Mouse (Mus musculus): Measurements from ENCODE around the gene Atl3. TPM values are rescaled to one million over a fixed set of nuclear protein-coding genes. Genes with fewer than 3 reads are reported as not detected.

The Atl3 gene
- polyA plus RNA-seq, 1 experiment from 2014 or later, result 9.0 TPM

GRCm38 (mm10) chr19:7548924-7549323, 55.1 kb downstream of the Atl3 start:
- H3K4me2 ChIP-seq, result no peak overlapping the region
- no peak overlapping the region for H3K9ac ChIP-seq
- H3K27me3 ChIP-seq, result no peaks in the 10 kb centered on the region
- peaks cover 25% of the 10 kb centered on the region for H3K4me1 ChIP-seq (replicated peaks)
- no peak overlapping the region for H3K27ac ChIP-seq
- H3K9me3 ChIP-seq (replicated peaks), result no peaks in the 10 kb centered on the region
- ATAC-seq (replicated peaks; ENCODE audit: insufficient number of reproducible peaks, insufficient read depth, low FRiP score, low read depth), result no peak
- no peak overlapping the region for H3K4me3 ChIP-seq
- 86% methylated on average over 3 of the region's 3 CpGs for WGBS
- H3K36me3 ChIP-seq, result no peaks in the 10 kb centered on the region

- Histone ChIP-seq H3K27ac (peak overlapping the region; percentile 63), H3K4me1 (replicated peaks) (peaks cover 25% of the 10 kb centered on the region), H3K36me3 (no peaks in the 10 kb centered on the region), H3K9me3 (replicated peaks) (no peaks in the 10 kb centered on the region), H3K4me2 (no peak overlapping the region), H3K27me3 (no peaks in the 10 kb centered on the region), H3K4me3 (no peak overlapping the region), H3K9ac (no peak overlapping the region)
- peak; percentile 60 for ATAC-seq (replicated peaks; ENCODE audit: insufficient number of reproducible peaks, insufficient read depth, low FRiP score, low read depth)
- WGBS, result 23% methylated on average over 4 of the region's 4 CpGs
Observed at GRCm38 (mm10) chr19:7551550-7552300, 57.9 kb downstream of the Atl3 start.

GRCm38 (mm10) chr19:7552301-7552673, 58.4 kb downstream of the Atl3 start:
- Histone ChIP-seq H3K36me3 (no peaks in the 10 kb centered on the region), H3K4me1 (replicated peaks) (peaks cover 28% of the 10 kb centered on the region), H3K9ac (no peak overlapping the region), H3K9me3 (replicated peaks) (no peaks in the 10 kb centered on the region), H3K27ac (peak overlapping the region; percentile 63), H3K4me2 (no peak overlapping the region), H3K4me3 (no peak overlapping the region), H3K27me3 (no peaks in the 10 kb centered on the region)
- 25% methylated on average over 2 of the region's 2 CpGs for WGBS
- ATAC-seq (replicated peaks; ENCODE audit: insufficient number of reproducible peaks, insufficient read depth, low FRiP score, low read depth), result peak; percentile 48; the same call in 1 of the 2 replicates

GRCm38 (mm10) chr19:7553441-7553840, 59.6 kb downstream of the Atl3 start:
- H3K4me1 ChIP-seq (replicated peaks), result peaks cover 28% of the 10 kb centered on the region
- H3K9ac ChIP-seq, result no peak overlapping the region
- H3K4me2 ChIP-seq, result no peak overlapping the region
- H3K27me3 ChIP-seq, result no peaks in the 10 kb centered on the region
- H3K36me3 ChIP-seq, result no peaks in the 10 kb centered on the region
- H3K27ac ChIP-seq, result no peak overlapping the region
- no peak overlapping the region for H3K4me3 ChIP-seq
- H3K9me3 ChIP-seq (replicated peaks), result no peaks in the 10 kb centered on the region
- no peak for ATAC-seq (replicated peaks; ENCODE audit: insufficient number of reproducible peaks, insufficient read depth, low FRiP score, low read depth)

GRCm38 (mm10) chr19:7554881-7555280, 61.0 kb downstream of the Atl3 start:
- 66% methylated on average over 4 of the region's 4 CpGs for WGBS
- Histone ChIP-seq H3K9me3 (replicated peaks) (no peaks in the 10 kb centered on the region), H3K4me3 (no peak overlapping the region), H3K27ac (no peak overlapping the region), H3K27me3 (no peaks in the 10 kb centered on the region), H3K4me1 (replicated peaks) (peaks cover 24% of the 10 kb centered on the region), H3K4me2 (no peak overlapping the region), H3K36me3 (no peaks in the 10 kb centered on the region), H3K9ac (no peak overlapping the region)
- ATAC-seq (replicated peaks; ENCODE audit: insufficient number of reproducible peaks, insufficient read depth, low FRiP score, low read depth), result no peak

GRCm38 (mm10) chr19:7556641-7557040, 62.8 kb downstream of the Atl3 start:
- no peak overlapping the region for H3K9ac ChIP-seq
- WGBS, result 92% methylated on average over 1 of the region's 1 CpGs
- H3K27ac ChIP-seq, result no peak overlapping the region
- no peak for ATAC-seq (replicated peaks; ENCODE audit: insufficient number of reproducible peaks, insufficient read depth, low FRiP score, low read depth)
- no peak overlapping the region for H3K4me3 ChIP-seq
- H3K27me3 ChIP-seq, result no peaks in the 10 kb centered on the region
- H3K4me2 ChIP-seq, result no peak overlapping the region
- H3K36me3 ChIP-seq, result no peaks in the 10 kb centered on the region
- H3K9me3 ChIP-seq (replicated peaks), result no peaks in the 10 kb centered on the region
- peaks cover 22% of the 10 kb centered on the region for H3K4me1 ChIP-seq (replicated peaks)

GRCm38 (mm10) chr19:7557328-7557822, 63.5 kb downstream of the Atl3 start, which contains the start of gene Pla2g16:
Gene Pla2g16, plus strand, starts transcription at chr19:7557459.
- Histone ChIP-seq H3K27ac (peak within 1 kb of the TSS; percentile 85), H3K27me3 (no peaks in the 10 kb centered on the region), H3K4me3 (peak within 1 kb of the TSS; percentile 65), H3K4me2 (peak within 1 kb of the TSS; percentile 73), H3K4me1 (replicated peaks) (peaks cover 15% of the 10 kb centered on the region), H3K36me3 (no peaks in the 10 kb centered on the region), H3K9me3 (replicated peaks) (no peaks in the 10 kb centered on the region), H3K9ac (peak within 1 kb of the TSS; percentile 69)
- WGBS, result under 1% methylated on average over 27 of the region's 27 CpGs
- peak; percentile 88 for ATAC-seq (replicated peaks; ENCODE audit: insufficient number of reproducible peaks, insufficient read depth, low FRiP score, low read depth)

- WGBS, result under 1% methylated on average over 4 of the region's 4 CpGs
- Histone ChIP-seq H3K4me3 (peak overlapping the region; percentile 65), H3K4me1 (replicated peaks) (peaks cover 10% of the 10 kb centered on the region), H3K9ac (peak overlapping the region; percentile 69), H3K27ac (peak overlapping the region; percentile 85), H3K4me2 (peak overlapping the region; percentile 73), H3K36me3 (no peaks in the 10 kb centered on the region), H3K9me3 (replicated peaks) (no peaks in the 10 kb centered on the region), H3K27me3 (no peaks in the 10 kb centered on the region)
- ATAC-seq (replicated peaks; ENCODE audit: insufficient number of reproducible peaks, insufficient read depth, low FRiP score, low read depth), result peak; percentile 8; the same call in 1 of the 2 replicates
Observed at GRCm38 (mm10) chr19:7557844-7558243, 64.0 kb downstream of the Atl3 start.

GRCm38 (mm10) chr19:7558675-7559074, 64.8 kb downstream of the Atl3 start:
- Histone ChIP-seq H3K36me3 (no peaks in the 10 kb centered on the region), H3K9ac (0 out of 2 replicates have a peak overlapping the region, but pooled peaks have one; percentile 69), H3K27me3 (no peaks in the 10 kb centered on the region), H3K9me3 (replicated peaks) (no peaks in the 10 kb centered on the region), H3K4me2 (peak overlapping the region; percentile 73), H3K4me1 (replicated peaks) (peaks cover 10% of the 10 kb centered on the region; the same call in 1 of the 2 replicates), H3K27ac (no peak overlapping the region), H3K4me3 (peak overlapping the region; percentile 65)
- 64% methylated on average over 4 of the region's 4 CpGs for WGBS
- no peak for ATAC-seq (replicated peaks; ENCODE audit: insufficient number of reproducible peaks, insufficient read depth, low FRiP score, low read depth)

GRCm38 (mm10) chr19:7559986-7560385, 66.1 kb downstream of the Atl3 start:
- H3K4me2 ChIP-seq, result no peak overlapping the region
- ATAC-seq (replicated peaks; ENCODE audit: insufficient number of reproducible peaks, insufficient read depth, low FRiP score, low read depth), result no peak
- H3K9ac ChIP-seq, result no peak overlapping the region
- H3K4me1 ChIP-seq (replicated peaks), result peaks cover 10% of the 10 kb centered on the region; the same call in 1 of the 2 replicates
- no peak overlapping the region for H3K4me3 ChIP-seq
- H3K9me3 ChIP-seq (replicated peaks), result no peaks in the 10 kb centered on the region
- no peaks in the 10 kb centered on the region for H3K27me3 ChIP-seq
- H3K27ac ChIP-seq, result no peak overlapping the region
- 55% methylated on average over 4 of the region's 4 CpGs for WGBS
- H3K36me3 ChIP-seq, result no peaks in the 10 kb centered on the region

GRCm38 (mm10) chr19:7561456-7561855, 67.6 kb downstream of the Atl3 start:
- H3K9me3 ChIP-seq (replicated peaks), result no peaks in the 10 kb centered on the region
- H3K27me3 ChIP-seq, result no peaks in the 10 kb centered on the region
- peaks cover 10% of the 10 kb centered on the region; the same call in 1 of the 2 replicates for H3K4me1 ChIP-seq (replicated peaks)
- 58% methylated on average over 3 of the region's 3 CpGs for WGBS
- no peaks in the 10 kb centered on the region for H3K36me3 ChIP-seq
- H3K9ac ChIP-seq, result no peak overlapping the region
- no peak overlapping the region for H3K27ac ChIP-seq
- H3K4me2 ChIP-seq, result no peak overlapping the region
- ATAC-seq (replicated peaks; ENCODE audit: insufficient number of reproducible peaks, insufficient read depth, low FRiP score, low read depth), result no peak
- H3K4me3 ChIP-seq, result no peak overlapping the region

Data from heart, embryonic 15.5 days (tissue).